Mouse (Mus musculus) small intestine, adult 2 months (tissue): ENCODE results near the gene Slc2a13.

Source experiments
- CTCF ChIP-seq: fragments of 200-500 bp; IDR thresholded peaks from 2 replicates; pipeline ENCODE4 v1.5.1; 2012; ENCODE audit warnings: low read depth, mild to moderate bottlenecking, control low read depth, inconsistent platforms, low read length, moderate library complexity, mixed read lengths; ENCODE audit not compliant: insufficient replicate concordance, insufficient read length; ENCODE audit errors: extremely low read depth
- POLR2A ChIP-seq: fragments of 200-500 bp; IDR thresholded peaks from 2 replicates; pipeline ENCODE4 v1.6.1; 2012; ENCODE audit warnings: low read depth, mild to moderate bottlenecking, control low read depth, inconsistent platforms, low read length, moderate library complexity

DNA sequence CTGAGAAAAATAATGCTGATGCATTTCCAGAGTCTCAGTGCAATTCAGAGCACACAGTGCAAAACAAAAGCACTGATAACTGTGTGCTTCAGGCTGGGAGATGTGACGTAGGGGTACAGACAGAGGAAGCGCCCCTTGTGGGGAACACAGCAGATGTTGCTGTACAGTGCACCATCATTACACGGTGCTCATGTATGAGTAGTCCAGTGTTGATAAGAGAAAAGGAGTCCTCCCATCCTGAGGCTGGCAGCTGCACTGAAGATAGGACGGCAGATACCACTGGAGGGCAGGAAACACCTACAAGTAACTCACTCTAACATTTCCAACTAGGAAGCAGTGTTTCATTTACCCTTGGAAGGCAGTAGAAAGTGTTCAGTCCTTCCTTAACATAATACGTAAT is 312.5 kb downstream of the Slc2a13 start:
- TF ChIP-seq CTCF (no peak), POLR2A (no peak)
